In the genomic region with DNA sequence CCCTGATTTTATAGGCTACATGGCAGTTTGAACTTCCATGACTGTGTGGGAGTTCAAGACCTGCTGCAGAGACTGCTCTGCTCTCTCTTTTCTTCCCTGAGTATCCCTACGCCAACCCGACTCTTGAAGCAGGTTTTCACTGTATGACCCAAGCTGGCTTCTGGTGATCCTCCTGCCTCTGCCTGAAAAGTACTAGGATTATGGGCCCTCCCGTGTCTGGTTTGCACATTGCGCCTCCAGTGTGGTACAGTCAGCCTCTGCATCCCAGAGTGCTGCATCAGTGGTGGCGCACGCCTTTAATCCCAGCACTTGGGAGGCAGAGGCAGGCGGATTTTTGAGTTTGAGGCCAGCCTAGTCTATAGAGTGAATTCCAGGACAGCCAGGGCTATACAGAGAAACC, we compare ENCODE assay signal across 10 mouse cellular contexts. TPM values are rescaled to one million over a fixed set of nuclear protein-coding genes. Genes with fewer than 3 reads are reported as not detected.
DNase-seq lines count a peak whose midpoint lies in the region; ATAC-seq and TF ChIP-seq lines count a peak whose summit lies in the region.
"Had no signal": no experiment of that assay in that cellular context is flagged by ENCODE, and none has a peak within 500 bp of the region (broad histone marks: within the 10 kb centered on the region; RNA-seq: fewer than 3 reads in every experiment).

No protein-coding gene starts in this region.

- H3K4me1 ChIP-seq in lung, embryonic 14.5 days (ENCODE audit: insufficient read depth) = no peaks in the 10 kb centered on the region
- no peaks in the 10 kb centered on the region for H3K4me1 ChIP-seq in embryonic facial prominence, embryonic 14.5 days (ENCODE audit: control insufficient read depth, insufficient read depth, low read length)
- H3K4me1 ChIP-seq in intestine, postnatal 0 days (replicated peaks; ENCODE audit: control insufficient read depth, insufficient read depth, low read length) = 0 out of 2 replicates have a peak, but pooled peaks cover 5% of the 10 kb centered on the region
- peaks cover 17% of the 10 kb centered on the region for H3K4me1 ChIP-seq in neural tube, embryonic 12.5 days

- no peak for ATAC-seq in lung, embryonic 14.5 days (ENCODE audit: insufficient read depth)
- ATAC-seq in embryonic facial prominence, embryonic 14.5 days (ENCODE audit: low read depth) = no peak
- no peak for ATAC-seq in intestine, postnatal 0 days
- ATAC-seq in neural tube, embryonic 12.5 days (ENCODE audit: low FRiP score, low read depth) = no peak
- ATAC-seq: activated CD4-positive, CD25-positive, alpha-beta regulatory T cell, adult 4 months had no signal

- no peaks in the 10 kb centered on the region for H3K9me3 ChIP-seq in lung, embryonic 14.5 days (ENCODE audit: low read depth, low read length)
- H3K9me3 ChIP-seq in embryonic facial prominence, embryonic 14.5 days (ENCODE audit: control insufficient read depth, low read length) = no peaks in the 10 kb centered on the region
- H3K9me3 ChIP-seq in intestine, postnatal 0 days (ENCODE audit: control insufficient read depth) = no peaks in the 10 kb centered on the region
- H3K9me3 ChIP-seq in neural tube, embryonic 12.5 days = no peaks in the 10 kb centered on the region

- no peaks in the 10 kb centered on the region for H3K36me3 ChIP-seq in lung, embryonic 14.5 days (ENCODE audit: insufficient read depth)
- no peaks in the 10 kb centered on the region for H3K36me3 ChIP-seq in embryonic facial prominence, embryonic 14.5 days (ENCODE audit: control insufficient read depth, insufficient read depth, low read length)
- no peaks in the 10 kb centered on the region for H3K36me3 ChIP-seq in intestine, postnatal 0 days (ENCODE audit: control insufficient read depth, insufficient read depth)
- no peaks in the 10 kb centered on the region for H3K36me3 ChIP-seq in neural tube, embryonic 12.5 days

- H3K27me3 ChIP-seq in lung, embryonic 14.5 days (ENCODE audit: insufficient read depth, low read length) = no peaks in the 10 kb centered on the region
- H3K27me3 ChIP-seq in embryonic facial prominence, embryonic 14.5 days (replicated peaks; ENCODE audit: control insufficient read depth, insufficient read depth, low read length) = no peaks in the 10 kb centered on the region
- no peaks in the 10 kb centered on the region for H3K27me3 ChIP-seq in intestine, postnatal 0 days (replicated peaks; ENCODE audit: control insufficient read depth, insufficient read depth, low read length)
- H3K27me3 ChIP-seq in neural tube, embryonic 12.5 days (replicated peaks) = no peaks in the 10 kb centered on the region; the same call in 1 of the 2 replicates

- no peak for TF ChIP-seq CTCF in lung, embryonic 14.5 days (IDR thresholded peaks at IDR 0.05; ENCODE audit: low read depth)
- TF ChIP-seq CTCF in intestine, postnatal 0 days (IDR thresholded peaks at IDR 0.05; ENCODE audit: low read depth) = no peak

- H3K9ac ChIP-seq in lung, embryonic 14.5 days = 0 out of 2 replicates have a peak overlapping the region, but pooled peaks have one; percentile 83
- H3K9ac ChIP-seq in embryonic facial prominence, embryonic 14.5 days (ENCODE audit: low read depth, low read length) = no peak overlapping the region
- H3K9ac ChIP-seq in intestine, postnatal 0 days (ENCODE audit: low read depth, low read length) = no peak overlapping the region
- no peak overlapping the region for H3K9ac ChIP-seq in neural tube, embryonic 12.5 days

- H3K27ac ChIP-seq in lung, embryonic 14.5 days (ENCODE audit: low read depth) = no peak overlapping the region
- H3K27ac ChIP-seq in embryonic facial prominence, embryonic 14.5 days (replicated peaks; ENCODE audit: low read depth, low read length) = no peak overlapping the region
- H3K27ac ChIP-seq in intestine, postnatal 0 days (ENCODE audit: low read depth, low read length) = no peak overlapping the region
- no peak overlapping the region for H3K27ac ChIP-seq in neural tube, embryonic 12.5 days

- intact Hi-C loops in left cerebral cortex, postnatal 36 days (cut with DNase I) = loop anchor here (5.0 kb wide), 2 partner anchors 52 to 53 kb away; partner anchors contain the start of genes Mark4 and Ppp1r37

- peak overlapping the region; percentile 80 for H3K4me3 ChIP-seq in lung, embryonic 14.5 days (ENCODE audit: low read depth, low read length)
- H3K4me3 ChIP-seq in embryonic facial prominence, embryonic 14.5 days (ENCODE audit: low read depth, low read length) = peak overlapping the region; percentile 81
- no peak overlapping the region for H3K4me3 ChIP-seq in intestine, postnatal 0 days (ENCODE audit: low read depth, low read length)
- no peak overlapping the region for H3K4me3 ChIP-seq in neural tube, embryonic 12.5 days

- WGBS in lung, embryonic 14.5 days = 94% methylated on average over 7 of the region's 7 CpGs
- WGBS in embryonic facial prominence, embryonic 14.5 days = 96% methylated on average over 7 of the region's 7 CpGs
- 97% methylated on average over 7 of the region's 7 CpGs for WGBS in intestine, postnatal 0 days
- 96% methylated on average over 7 of the region's 7 CpGs for WGBS in neural tube, embryonic 12.5 days

- H3K4me2 ChIP-seq in lung, embryonic 14.5 days = peak overlapping the region; percentile 98
- peak overlapping the region; percentile 98 for H3K4me2 ChIP-seq in embryonic facial prominence, embryonic 14.5 days (ENCODE audit: low read depth, low read length)
- peak overlapping the region; percentile 90 for H3K4me2 ChIP-seq in intestine, postnatal 0 days (replicated peaks; ENCODE audit: low read depth)
- H3K4me2 ChIP-seq in neural tube, embryonic 12.5 days (replicated peaks) = peak overlapping the region; percentile 91

- no peak for DNase-seq in lung, embryonic 14.5 days
- DNase-seq in lung, postnatal 36 days = no peak
- no peak for DNase-seq in embryonic facial prominence, embryonic 14.5 days (ENCODE audit: low spot score)
- no peak for DNase-seq in ovary, postnatal 14 days (ENCODE audit: low spot score)
- DNase-seq in left cerebral cortex, postnatal 36 days (ENCODE audit: low spot score in 2 of 2) = no peak
- DNase-seq in frontal cortex, postnatal 25 days (ENCODE audit: low spot score in 2 of 2) = no peak
- DNase-seq: thymus, adult 18-20 months had no signal

RNA-seq across cellular contexts. Expression of gene Trappc6a, which starts 1.6 kb away (rescaled TPM):
- 77.3 and 83.5 TPM in 2 replicates for polyA plus RNA-seq in lung, embryonic 14.5 days (2014; fragmentation: Nextera tagmentation; extraction: Ambion mirVana)
- 61.8 and 67.3 TPM in 2 replicates for polyA plus RNA-seq in embryonic facial prominence, embryonic 14.5 days (2014; fragmentation: Nextera tagmentation; extraction: Ambion mirVana)
- 108 and 118 TPM in 2 replicates for polyA plus RNA-seq in intestine, postnatal 0 days (2015; fragmentation: Nextera tagmentation; extraction: Ambion mirVana)
- polyA plus RNA-seq in neural tube, embryonic 12.5 days (2016; fragmentation: Nextera tagmentation; extraction: Ambion mirVana) = 50.6 and 51.0 TPM in 2 replicates
- 10 to 100 TPM; 18.2 to 19.5 TPM for total RNA-seq in left cerebral cortex, postnatal 36 days (2021)

RNA-seq across cellular contexts. Expression of gene Bloc1s3, which starts 1.6 kb away (rescaled TPM):
- polyA plus RNA-seq in lung, embryonic 14.5 days (2014; fragmentation: Nextera tagmentation; extraction: Ambion mirVana) = 1.1 and 1.7 TPM in 2 replicates
- 0.74 and 0.93 TPM in 2 replicates for polyA plus RNA-seq in embryonic facial prominence, embryonic 14.5 days (2014; fragmentation: Nextera tagmentation; extraction: Ambion mirVana)
- 3.4 TPM in 2 replicates for polyA plus RNA-seq in intestine, postnatal 0 days (2015; fragmentation: Nextera tagmentation; extraction: Ambion mirVana)
- polyA plus RNA-seq in neural tube, embryonic 12.5 days (2016; fragmentation: Nextera tagmentation; extraction: Ambion mirVana) = 4.6 and 5.7 TPM in 2 replicates
- 1 to 10 TPM; 6.8 to 7.2 TPM for total RNA-seq in left cerebral cortex, postnatal 36 days (2021)

RNA-seq across cellular contexts. Expression of gene Nkpd1, which starts 7.9 kb away (rescaled TPM):
- polyA plus RNA-seq in lung, embryonic 14.5 days (2014; fragmentation: Nextera tagmentation; extraction: Ambion mirVana) = 0.11 TPM in 2 replicates
- polyA plus RNA-seq in embryonic facial prominence, embryonic 14.5 days (2014; fragmentation: Nextera tagmentation; extraction: Ambion mirVana) = 0.14 and 0.42 TPM in 2 replicates
- polyA plus RNA-seq in intestine, postnatal 0 days (2015; fragmentation: Nextera tagmentation; extraction: Ambion mirVana) = not detected in 2 replicates
- polyA plus RNA-seq in neural tube, embryonic 12.5 days (2016; fragmentation: Nextera tagmentation; extraction: Ambion mirVana) = 0.11 and 0.19 TPM in 2 replicates
- total RNA-seq in left cerebral cortex, postnatal 36 days (2021) = under 1 TPM; 0.68 to 0.94 TPM
- polyA plus RNA-seq: activated CD4-positive, CD25-positive, alpha-beta regulatory T cell, adult 4 months had no signal

RNA-seq across cellular contexts. Expression of gene Exoc3l2, which starts 46.7 kb away (rescaled TPM):
- polyA plus RNA-seq in lung, embryonic 14.5 days (2014; fragmentation: Nextera tagmentation; extraction: Ambion mirVana) = 1.7 and 2.2 TPM in 2 replicates
- 1.4 and 1.7 TPM in 2 replicates for polyA plus RNA-seq in embryonic facial prominence, embryonic 14.5 days (2014; fragmentation: Nextera tagmentation; extraction: Ambion mirVana)
- polyA plus RNA-seq in intestine, postnatal 0 days (2015; fragmentation: Nextera tagmentation; extraction: Ambion mirVana) = 1.1 and 1.9 TPM in 2 replicates
- polyA plus RNA-seq in neural tube, embryonic 12.5 days (2016; fragmentation: Nextera tagmentation; extraction: Ambion mirVana) = 1.2 and 1.6 TPM in 2 replicates
- total RNA-seq in left cerebral cortex, postnatal 36 days (2021) = under 1 TPM; 0.23 to 0.52 TPM
- polyA plus RNA-seq: activated CD4-positive, CD25-positive, alpha-beta regulatory T cell, adult 4 months had no signal

RNA-seq across cellular contexts. Expression of gene Mark4, which starts 51.2 kb away (rescaled TPM):
- 8.7 and 11.1 TPM in 2 replicates for polyA plus RNA-seq in lung, embryonic 14.5 days (2014; fragmentation: Nextera tagmentation; extraction: Ambion mirVana)
- 10.5 and 10.9 TPM in 2 replicates for polyA plus RNA-seq in embryonic facial prominence, embryonic 14.5 days (2014; fragmentation: Nextera tagmentation; extraction: Ambion mirVana)
- 4.2 and 4.7 TPM in 2 replicates for polyA plus RNA-seq in intestine, postnatal 0 days (2015; fragmentation: Nextera tagmentation; extraction: Ambion mirVana)
- polyA plus RNA-seq in neural tube, embryonic 12.5 days (2016; fragmentation: Nextera tagmentation; extraction: Ambion mirVana) = 19.9 and 21.7 TPM in 2 replicates
- 10 to 100 TPM; 76.8 to 77.7 TPM for total RNA-seq in left cerebral cortex, postnatal 36 days (2021)

Comparison
In these comparisons a context has a peak if more than half of its experiments do, and no peak if none do; other contexts are left out.
1. H3K4me3 ChIP-seq: peak in lung, embryonic 14.5 days (single experiment) and embryonic facial prominence, embryonic 14.5 days (single experiment); none in intestine, postnatal 0 days (single experiment) and neural tube, embryonic 12.5 days (single experiment).
2. Peak in every context shown above with its lines, with median percentiles within 50 percentile points of each other: H3K4me2 ChIP-seq.